11 mouse cellular contexts compared by ENCODE assay signal in genomic region chr7:49558240-49558640, GRCm38 (mm10).
A peak's percentile ranks its signal among the peaks of the same experiment; 100 is the strongest.
DNase-seq lines count a peak whose midpoint lies in the region; ATAC-seq and TF ChIP-seq lines count a peak whose summit lies in the region.
"Had no signal": no experiment of that assay in that cellular context is flagged by ENCODE, and none has a peak within 500 bp of the region (broad histone marks: within the 10 kb centered on the region; RNA-seq: fewer than 3 reads in every experiment).

No protein-coding gene starts in this region.

- H3K4me1 ChIP-seq in heart, embryonic 16.5 days (ENCODE audit: control insufficient read depth, insufficient read depth, low read length) = peaks cover 53% of the 10 kb centered on the region

- peak overlapping the region; percentile 55 for H3K4me2 ChIP-seq in heart, embryonic 16.5 days (ENCODE audit: low read depth, low read length)
- H3K4me2 ChIP-seq: midbrain, embryonic 11.5 days had no signal

- H3K27ac ChIP-seq in gastrocnemius, adult 2 months = peak overlapping the region; percentile 56
- H3K27ac ChIP-seq in heart, embryonic 16.5 days (ENCODE audit: low read length) = peak overlapping the region; percentile 98

- H3K36me3 ChIP-seq in heart, embryonic 16.5 days (ENCODE audit: control insufficient read depth, insufficient read depth) = peaks cover 8% of the 10 kb centered on the region

- intact Hi-C loops in gastrocnemius, adult 2 months (cut with DNase I) = no loop called here
- intact Hi-C loops in gastrocnemius, postnatal 36 days (cut with DNase I) = no loop called here

- WGBS in heart, embryonic 16.5 days = 34% methylated on average over 12 of the region's 12 CpGs

- ATAC-seq in heart, embryonic 16.5 days (replicated peaks; ENCODE audit: extremely low read depth, insufficient read depth, low FRiP score) = peak; percentile 81
- no peak for ATAC-seq in inflammation-experienced regulatory T-cells, adult 6 months

- H3K4me3 ChIP-seq in gastrocnemius, adult 2 months = peak overlapping the region; percentile 41
- peak overlapping the region; percentile 37 for H3K4me3 ChIP-seq in heart, embryonic 16.5 days (ENCODE audit: low read length)

- H3K9ac ChIP-seq in heart, embryonic 16.5 days (ENCODE audit: low read length) = peak overlapping the region; percentile 71

- H3K27me3 ChIP-seq in heart, embryonic 16.5 days (ENCODE audit: control insufficient read depth, insufficient read depth, low read length) = no peaks in the 10 kb centered on the region

- no peak for TF ChIP-seq CTCF in gastrocnemius, adult 2 months (IDR thresholded peaks at IDR 0.05)

- no peaks in the 10 kb centered on the region for H3K9me3 ChIP-seq in heart, embryonic 16.5 days (replicated peaks; ENCODE audit: control insufficient read depth, low read length)

- peak; percentile 63 for DNase-seq in gastrocnemius, adult 2 months
- no peak for DNase-seq in gastrocnemius, postnatal 36 days
- DNase-seq in brain, adult 2 months (ENCODE audit: low read depth, low spot score) = peak; percentile 89
- peak; percentile 60 to 79 for DNase-seq in cerebellum, postnatal 14 days
- no peak for DNase-seq in MN1 (ENCODE audit: low spot score)
- no peak for DNase-seq in kidney, postnatal 14 days
- DNase-seq: retina, postnatal 1 day; thymus, postnatal 25 days had no signal

Comparison
In these comparisons a context has a peak if more than half of its experiments do, and no peak if none do; other contexts are left out.
1. DNase-seq: peak in gastrocnemius, adult 2 months (single experiment), brain, adult 2 months (single experiment) and cerebellum, postnatal 14 days (2 of 2); none in gastrocnemius, postnatal 36 days (0 of 2), MN1 (single experiment) and kidney, postnatal 14 days (single experiment).